Comparison of ENCODE assay signal across 8 mouse cellular contexts in genomic region chr1:155099280-155099848, GRCm38 (mm10). TPM values are rescaled to one million over a fixed set of nuclear protein-coding genes. Genes with fewer than 3 reads are reported as not detected.
DNase-seq lines count a peak whose midpoint lies in the region; ATAC-seq and TF ChIP-seq lines count a peak whose summit lies in the region.

TSS of gene Ier5 (minus strand) at chr1:155099636.

- in situ Hi-C loops in CH12.LX (cut with MboI; ENCODE audit: low pct_ligation_motif_present, low pct_unique_long_range_greater_than_20kb, low sequenced_read_pairs), result loop anchor here (5.0 kb wide), 1 partner anchor 43 kb away; no protein-coding TSS in a partner anchor

- peaks cover 0 to 9% of the 10 kb centered on the region in 2 experiments for H3K36me3 ChIP-seq in CH12.LX (replicated peaks in 1 of 2; ENCODE audit: control insufficient read depth in 1 of 2, insufficient read depth in 1 of 2, low read length in 1 of 2)
- H3K36me3 ChIP-seq in forebrain, embryonic 12.5 days (replicated peaks), result 0 out of 2 replicates have a peak, but pooled peaks cover 3% of the 10 kb centered on the region
- H3K36me3 ChIP-seq in liver, postnatal 0 days (replicated peaks; ENCODE audit: insufficient read depth, low read length), result 0 out of 2 replicates have a peak, but pooled peaks cover 3% of the 10 kb centered on the region
- H3K36me3 ChIP-seq in neural tube, embryonic 14.5 days (ENCODE audit: control insufficient read depth, insufficient read depth, low read length), result no peaks in the 10 kb centered on the region

- intact Hi-C loops in heart, postnatal 10 days (cut with DNase I), result loop anchor here (1.0 to 5.0 kb wide), 5 partner anchors 17 to 113 kb away; partner anchors contain the start of gene Stx6

- dilution Hi-C loops in CH12.LX (cut with MboI; ENCODE audit: extremely low pct_ligation_motif_present, extremely low pct_unique_long_range_greater_than_20kb, low sequenced_read_pairs), result no loop called here

- peak within 1 kb of the TSS; percentile 82 for H3K27ac ChIP-seq in CH12.LX (ENCODE audit: insufficient read depth, low read depth)
- peak within 1 kb of the TSS; percentile 91 for H3K27ac ChIP-seq in forebrain, embryonic 12.5 days
- peak within 1 kb of the TSS; percentile 85 for H3K27ac ChIP-seq in liver, postnatal 0 days (ENCODE audit: low read depth)
- H3K27ac ChIP-seq in neural tube, embryonic 14.5 days (ENCODE audit: low read depth, low read length), result peak within 1 kb of the TSS; percentile 82

- H3K9ac ChIP-seq in CH12.LX (ENCODE audit: insufficient read depth, low read depth), result peak within 1 kb of the TSS; percentile 90
- peak within 1 kb of the TSS; percentile 100 for H3K9ac ChIP-seq in forebrain, embryonic 12.5 days
- H3K9ac ChIP-seq in liver, postnatal 0 days (replicated peaks), result peak within 1 kb of the TSS; percentile 95
- peak within 1 kb of the TSS; percentile 90 for H3K9ac ChIP-seq in neural tube, embryonic 14.5 days (replicated peaks; ENCODE audit: low read depth, low read length)

- peaks cover 0 to 23% of the 10 kb centered on the region in 2 experiments; a peak in 2 of 4 replicates for H3K4me1 ChIP-seq in CH12.LX (ENCODE audit: control insufficient read depth in 1 of 2, insufficient read depth in 2 of 2)
- peaks cover 26% of the 10 kb centered on the region for H3K4me1 ChIP-seq in forebrain, embryonic 12.5 days
- peaks cover 20% of the 10 kb centered on the region for H3K4me1 ChIP-seq in liver, postnatal 0 days (ENCODE audit: insufficient read depth)
- H3K4me1 ChIP-seq in neural tube, embryonic 14.5 days (ENCODE audit: control insufficient read depth, insufficient read depth, low read length), result peaks cover 19% of the 10 kb centered on the region

- WGBS in forebrain, embryonic 12.5 days, result under 1% methylated on average over 40 of the region's 40 CpGs
- under 1% methylated on average over 40 of the region's 40 CpGs for WGBS in large intestine, adult 2 months
- under 1% methylated on average over 40 of the region's 40 CpGs for WGBS in liver, postnatal 0 days (ENCODE audit: insufficient replicate concordance)
- 0% methylated on average over 40 of the region's 40 CpGs for WGBS in neural tube, embryonic 14.5 days

- no peak for TF ChIP-seq CTCF in CH12.LX (conservative IDR thresholded peaks at IDR 0.05 in 1 of 2, IDR thresholded peaks at IDR 0.05 in 1 of 2; ENCODE audit: low read depth in 2 of 2, low read length in 2 of 2)
- no peak for TF ChIP-seq CTCF in liver, postnatal 0 days (IDR thresholded peaks at IDR 0.05; ENCODE audit: low read depth)

- DNase-seq in CH12.LX (ENCODE audit: extremely low read depth), result peak; percentile 98
- peak; percentile 95 for DNase-seq in c-Kit-positive CD71-positive TER-119-negative erythroid progenitor cells, embryonic 14.5 days (ENCODE audit: low read depth)
- DNase-seq in heart, postnatal 10 days, result peak; percentile 98
- DNase-seq in large intestine, adult 2 months (ENCODE audit: low read depth, low spot score), result peak; percentile 95
- DNase-seq in liver, postnatal 0 days, result peak; percentile 96
- DNase-seq in testis, postnatal 10 days (ENCODE audit: low spot score), result peak; percentile 95

- no peaks in the 10 kb centered on the region for H3K9me3 ChIP-seq in CH12.LX (replicated peaks; ENCODE audit: low read length)
- H3K9me3 ChIP-seq in forebrain, embryonic 12.5 days, result no peaks in the 10 kb centered on the region
- H3K9me3 ChIP-seq in liver, postnatal 0 days (ENCODE audit: low read length), result no peaks in the 10 kb centered on the region
- H3K9me3 ChIP-seq in neural tube, embryonic 14.5 days (ENCODE audit: control insufficient read depth, low read length), result no peaks in the 10 kb centered on the region

- no peaks in the 10 kb centered on the region for H3K27me3 ChIP-seq in CH12.LX (replicated peaks)
- H3K27me3 ChIP-seq in forebrain, embryonic 12.5 days, result no peaks in the 10 kb centered on the region
- no peaks in the 10 kb centered on the region for H3K27me3 ChIP-seq in liver, postnatal 0 days (ENCODE audit: insufficient read depth, low read length)
- H3K27me3 ChIP-seq in neural tube, embryonic 14.5 days (ENCODE audit: control insufficient read depth, insufficient read depth, low read length), result peaks cover 3% of the 10 kb centered on the region; the same call in 1 of the 2 replicates

- no peak for TF ChIP-seq RAD21 in CH12.LX (IDR thresholded peaks at IDR 0.05; ENCODE audit: low read depth, low read length)

- peak; percentile 100 for TF ChIP-seq POLR2A in CH12.LX (IDR thresholded peaks at IDR 0.05; ENCODE audit: low read depth, low read length)

- peak within 1 kb of the TSS; percentile 75 to 95 (median 92) for H3K4me3 ChIP-seq in CH12.LX (replicated peaks in 1 of 3; ENCODE audit: low read depth in 2 of 3, low read length in 2 of 3, poor library complexity in 1 of 3)
- H3K4me3 ChIP-seq in forebrain, embryonic 12.5 days (replicated peaks), result peak within 1 kb of the TSS; percentile 100
- peak within 1 kb of the TSS; percentile 98 for H3K4me3 ChIP-seq in liver, postnatal 0 days (ENCODE audit: low read depth, low read length)
- peak within 1 kb of the TSS; percentile 92 for H3K4me3 ChIP-seq in neural tube, embryonic 14.5 days (ENCODE audit: low read depth, low read length)

- peaks cover 23% of the 10 kb centered on the region for H3K79me2 ChIP-seq in CH12.LX (replicated peaks; ENCODE audit: control insufficient read depth, extremely low read depth, insufficient read depth, poor library complexity, severe bottlenecking)

- TF ChIP-seq EP300 in CH12.LX (IDR thresholded peaks at IDR 0.05; ENCODE audit: low read length), result no peak
- TF ChIP-seq EP300 in liver, postnatal 0 days (IDR thresholded peaks at IDR 0.05; ENCODE audit: low read depth), result peak; percentile 22; the same call in 1 of the 2 replicates

- 0 out of 2 replicates have a peak within 1 kb of the TSS, but pooled peaks have one; percentile 19 for H3K4me2 ChIP-seq in CH12.LX (ENCODE audit: insufficient read depth, low read depth, poor library complexity, severe bottlenecking)
- H3K4me2 ChIP-seq in forebrain, embryonic 12.5 days, result peak within 1 kb of the TSS; percentile 77
- H3K4me2 ChIP-seq in liver, postnatal 0 days (ENCODE audit: low read depth, low read length), result peak within 1 kb of the TSS; percentile 86
- peak within 1 kb of the TSS; percentile 89 for H3K4me2 ChIP-seq in neural tube, embryonic 14.5 days (ENCODE audit: low read depth, low read length)

- ATAC-seq in forebrain, embryonic 12.5 days (ENCODE audit: low FRiP score), result peak; percentile 99
- ATAC-seq in liver, postnatal 0 days, result peak; percentile 92
- ATAC-seq in neural tube, embryonic 14.5 days (ENCODE audit: low read depth), result peak; percentile 98

TF ChIP-seq in CH12.LX, 34 proteins besides CTCF, POLR2A, EP300 and RAD21 (continues in another document):
- TF ChIP-seq E2F4 (IDR thresholded peaks at IDR 0.05; ENCODE audit: insufficient replicate concordance, low read depth, low read length), result 0 out of 2 replicates have a peak, but pooled peaks have one; percentile 73
- peak; percentile 73 for TF ChIP-seq USF2 (conservative IDR thresholded peaks at IDR 0.05; ENCODE audit: low read depth, low read length)
- TF ChIP-seq ELF1 (IDR thresholded peaks at IDR 0.05; ENCODE audit: low read depth, low read length), result no peak
- no peak for TF ChIP-seq RCOR1 (conservative IDR thresholded peaks at IDR 0.05; ENCODE audit: low read depth, low read length)
- TF ChIP-seq HCFC1 (IDR thresholded peaks at IDR 0.05; ENCODE audit: low read depth, low read length), result no peak; the same call in 1 of the 2 replicates
- TF ChIP-seq MYC (IDR thresholded peaks at IDR 0.05; ENCODE audit: low read depth, low read length), result peak; percentile 42; the same call in 1 of the 2 replicates
- peak; percentile 79 for TF ChIP-seq MAZ (IDR thresholded peaks at IDR 0.05; ENCODE audit: low read depth, low read length)
- TF ChIP-seq ZMIZ1 (IDR thresholded peaks at IDR 0.05; ENCODE audit: low read depth, low read length), result peak; percentile 100
- TF ChIP-seq CHD1 (IDR thresholded peaks at IDR 0.05; ENCODE audit: low read depth, low read length), result no peak
- TF ChIP-seq CHD2 (IDR thresholded peaks at IDR 0.05; ENCODE audit: low read length), result peak; percentile 58; the same call in 1 of the 2 replicates
- no peak; the same call in 1 of the 2 replicates for TF ChIP-seq ETS1 (conservative IDR thresholded peaks at IDR 0.05; ENCODE audit: low read depth, low read length)
- peak; percentile 77 for TF ChIP-seq SIN3A (IDR thresholded peaks at IDR 0.05; ENCODE audit: low read length)
- peak; percentile 100 for TF ChIP-seq NELFE (IDR thresholded peaks at IDR 0.05; ENCODE audit: low read depth, low read length)
- peak; percentile 69 for TF ChIP-seq BHLHE40 (IDR thresholded peaks at IDR 0.05; ENCODE audit: low read depth, low read length)
- TF ChIP-seq SMC3 (IDR thresholded peaks at IDR 0.05; ENCODE audit: low read depth, low read length), result peak; percentile 26
- peak; percentile 64; the same call in 1 of the 2 replicates for TF ChIP-seq IRF4 (IDR thresholded peaks at IDR 0.05; ENCODE audit: low read depth, low read length)
- TF ChIP-seq MEF2A (IDR thresholded peaks at IDR 0.05; ENCODE audit: borderline replicate concordance, low read depth, low read length), result peak; percentile 74; the same call in 1 of the 2 replicates
- 0 out of 2 replicates have a peak, but pooled peaks have one; percentile 29 for TF ChIP-seq KAT2A (IDR thresholded peaks at IDR 0.05; ENCODE audit: insufficient replicate concordance, low read length)
- TF ChIP-seq NRF1 (IDR thresholded peaks at IDR 0.05; ENCODE audit: low read depth, low read length), result 0 out of 2 replicates have a peak, but pooled peaks have one; percentile 37
- peak; percentile 100 for TF ChIP-seq TCF12 (IDR thresholded peaks at IDR 0.05; ENCODE audit: low read depth, low read length)
- TF ChIP-seq TBP (conservative IDR thresholded peaks at IDR 0.05; ENCODE audit: low read depth, low read length), result peak; percentile 98
- TF ChIP-seq POLR2AphosphoS2 (IDR thresholded peaks at IDR 0.05; ENCODE audit: low read depth, low read length), result peak; percentile 99
- peak; percentile 80; the same call in 1 of the 2 replicates for TF ChIP-seq MAX (IDR thresholded peaks at IDR 0.05; ENCODE audit: low read length)
- peak; percentile 90 for TF ChIP-seq USF1 (IDR thresholded peaks at IDR 0.05; ENCODE audit: low read depth, low read length)
- no peak for TF ChIP-seq PAX5 (IDR thresholded peaks at IDR 0.05; ENCODE audit: low read length)

RNA-seq across cellular contexts. Expression of gene Ier5, which starts in this region (rescaled TPM):
- 53.0 and 59.3 TPM in 2 replicates for total RNA-seq in CH12.LX (2012; rRNA removed)
- total RNA-seq in CH12.LX (2014; rRNA removed), result 47.7 and 54.2 TPM in 2 replicates
- polyA plus RNA-seq in CH12.LX (2012; ENCODE audit: insufficient read length, low read depth), result 58.8 and 59.7 TPM in 2 replicates
- polyA plus RNA-seq in forebrain, embryonic 12.5 days (2016; fragmentation: Nextera tagmentation; extraction: Ambion mirVana), result 15.2 and 19.2 TPM in 2 replicates
- 10 to 100 TPM; 20.4 to 22.6 TPM for total RNA-seq in heart, postnatal 10 days (2021)
- polyA plus RNA-seq in large intestine, adult 2 months (2012; rRNA removed), result 25.3 and 39.5 TPM in 2 replicates
- 1.5 and 3.2 TPM in 2 replicates for polyA plus RNA-seq in liver, postnatal 0 days (2015; fragmentation: Nextera tagmentation; extraction: Ambion mirVana)
- 6.5 and 7.2 TPM in 2 replicates for polyA plus RNA-seq in neural tube, embryonic 14.5 days (2014; fragmentation: Nextera tagmentation; extraction: Ambion mirVana)

Comparison
In these comparisons a context has a peak if more than half of its experiments do, and no peak if none do; other contexts are left out.
1. Peak in every context shown above with its lines: DNase-seq, ATAC-seq, H3K4me3 ChIP-seq and H3K27ac ChIP-seq.
2. H3K4me2 ChIP-seq: peak in every context shown above with its lines; median percentile 89 in neural tube, embryonic 14.5 days; 86 in liver, postnatal 0 days; 77 in forebrain, embryonic 12.5 days; 19 in CH12.LX.